Mouse (Mus musculus) inflammation-experienced regulatory T-cells, adult 6 months (primary cell): ENCODE measurements around the gene Tigd4. TPM values are rescaled to one million over a fixed set of nuclear protein-coding genes. Genes with fewer than 3 reads are reported as not detected.
A peak's percentile ranks its signal among the peaks of the same experiment; 100 is the strongest.
"Not testable (repeated sequence)": the region's sequence is repeated elsewhere in the genome, so short reads cannot be mapped to it uniquely, and the experiment has no call there.

Experiments used
- ATAC-seq: one replicate; pipeline ENCODE4 v1.8.0; 2017
- polyA plus RNA-seq, 3 experiments: library from polyadenylated mRNA; unstranded; fragments of 100-300 nt; shearing (Covaris generic); gene quantifications; one replicate each; pipeline ENCODE4 v1.2.1; 2017

The Tigd4 gene
- polyA plus RNA-seq, result not detected

DNA sequence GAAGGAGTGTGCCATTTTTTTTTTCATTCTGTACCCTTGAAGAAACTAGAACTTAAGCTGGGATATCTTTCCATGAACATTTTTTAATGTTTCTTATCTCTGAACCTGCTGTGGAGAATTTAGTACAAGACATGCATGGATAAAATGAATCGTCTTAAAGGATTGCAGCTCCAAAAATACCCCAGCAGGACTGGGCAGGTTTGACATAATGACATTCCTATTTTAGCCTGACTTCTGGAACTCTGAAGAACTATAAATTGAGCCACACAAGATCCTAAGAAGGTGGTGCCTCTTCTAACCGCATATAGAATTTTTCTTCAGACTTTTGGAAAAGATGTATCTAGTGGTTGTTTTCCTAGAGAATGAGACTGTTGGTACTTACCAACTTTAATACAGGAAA, at the start of gene Tigd4:
TSS of gene Tigd4 (plus strand) at position 301 of the 400 bp plus-strand sequence.
- ATAC-seq, result no peak

DNA sequence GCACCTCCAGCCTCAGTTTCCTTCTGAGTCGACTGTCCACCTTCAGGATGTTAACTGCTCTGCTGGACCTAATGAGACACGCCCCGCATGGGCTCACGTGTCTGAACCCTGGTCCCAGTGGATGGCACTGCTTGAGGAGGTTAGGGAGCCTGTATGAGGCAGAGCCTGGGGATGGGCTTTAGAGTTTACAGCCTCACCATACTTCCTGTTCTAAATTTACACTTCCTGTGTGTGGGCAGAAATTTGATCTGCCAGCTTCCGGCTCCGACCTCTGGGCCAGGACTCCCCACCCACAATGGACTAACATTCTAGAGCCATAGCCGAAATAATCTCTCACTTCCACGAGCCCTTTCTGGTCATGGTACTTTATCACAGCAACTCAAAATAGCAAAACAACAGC, 46.2 kb upstream of the Tigd4 start:
- ATAC-seq, result peak; percentile 77

DNA sequence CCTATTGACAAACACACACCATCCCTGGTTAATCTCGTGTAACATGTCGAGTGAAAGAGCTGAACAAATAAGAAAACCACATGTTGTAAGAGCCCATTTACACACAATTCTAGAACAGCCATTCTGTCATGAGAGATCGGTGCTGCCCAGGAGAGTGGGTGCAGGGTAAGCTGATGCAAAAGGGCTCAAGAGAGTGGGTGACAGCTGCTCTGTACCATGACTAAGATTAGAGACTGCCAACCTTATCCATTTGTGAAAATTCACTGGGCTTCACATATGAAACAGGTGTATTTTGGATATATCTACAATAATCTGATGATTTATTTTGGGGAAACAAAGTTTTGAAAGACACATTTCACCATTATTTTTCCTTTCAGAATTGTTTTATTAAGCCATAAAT, 37.6 kb upstream of the Tigd4 start:
- ATAC-seq, result no peak

DNA sequence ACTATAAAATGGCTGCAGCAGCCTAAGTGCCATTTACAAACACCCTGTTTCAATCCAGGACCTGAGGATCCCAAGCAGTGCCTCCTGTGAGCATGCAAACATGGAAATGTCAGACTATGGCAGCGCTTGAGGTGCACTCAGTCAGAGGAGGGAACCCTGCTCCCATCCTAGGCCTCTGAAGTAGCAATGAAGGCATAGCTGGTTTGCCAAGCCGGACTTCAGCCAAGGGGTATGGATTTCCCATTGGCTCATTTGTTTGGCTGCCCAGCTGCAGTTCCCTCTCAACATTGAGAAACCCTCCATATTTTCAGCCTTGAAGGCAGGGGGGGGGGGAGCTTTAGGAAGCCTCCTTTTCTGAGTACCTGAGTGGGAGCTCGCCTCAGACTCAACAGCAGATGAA, 35.1 kb upstream of the Tigd4 start:
- no peak for ATAC-seq

DNA sequence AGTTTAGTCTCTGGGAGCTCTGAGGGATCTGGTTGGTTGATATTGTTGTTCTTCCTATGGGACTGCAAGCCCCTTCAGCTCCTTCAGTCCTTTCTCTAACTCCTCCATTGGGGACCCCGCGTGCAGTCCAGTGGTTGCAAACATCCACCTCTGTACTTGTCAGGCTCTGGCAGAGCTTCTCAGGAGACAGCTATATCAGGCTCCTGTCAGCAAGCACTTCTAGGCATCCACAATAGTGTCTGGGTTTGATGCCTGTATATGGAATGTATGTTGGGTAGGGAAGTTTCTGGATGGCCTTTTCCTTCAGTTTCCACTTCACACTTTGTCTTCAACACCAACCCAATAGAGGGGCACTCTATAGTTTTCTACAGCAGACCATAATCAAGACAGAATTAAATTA, 30.5 kb upstream of the Tigd4 start:
- not testable (repeated sequence) for ATAC-seq

DNA sequence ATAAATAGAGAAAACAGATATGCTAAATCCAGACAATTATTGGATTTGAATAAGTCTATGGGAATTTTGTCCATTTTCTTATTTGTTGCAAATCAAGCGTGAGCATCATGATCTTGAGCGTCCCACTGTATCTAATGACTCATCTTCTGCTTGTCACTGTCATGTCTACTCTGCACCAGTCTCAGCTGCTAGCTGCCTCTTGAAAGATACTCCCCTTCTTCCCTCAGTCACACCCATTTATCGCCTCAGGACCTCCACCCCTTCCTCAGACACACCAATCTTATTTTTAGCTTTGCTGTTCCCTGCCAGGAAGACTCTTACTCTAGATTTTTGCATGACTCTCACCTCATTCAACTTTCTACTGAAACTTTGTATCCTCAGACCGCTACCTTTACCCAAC, 30.0 kb upstream of the Tigd4 start:
- no peak for ATAC-seq

DNA sequence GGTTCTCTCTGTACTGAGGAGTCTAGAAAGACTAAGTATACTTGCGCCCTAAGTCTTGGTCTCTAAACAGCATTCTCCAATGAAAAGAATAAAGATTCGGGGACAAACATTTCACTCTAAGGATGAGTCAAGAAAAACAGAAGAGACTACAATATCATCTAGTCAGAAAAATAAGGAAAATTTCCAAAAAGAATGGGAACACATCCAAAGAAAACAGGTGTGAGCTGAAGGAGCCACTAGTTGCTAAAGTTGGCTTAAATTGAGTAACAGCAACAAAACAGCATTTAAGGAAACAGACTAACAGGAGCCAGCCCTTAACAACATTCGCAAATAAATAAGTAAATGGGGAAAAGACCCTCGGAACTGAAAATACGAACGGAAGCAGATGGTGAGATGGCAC, 24.8 kb upstream of the Tigd4 start:
- ATAC-seq, result no peak

DNA sequence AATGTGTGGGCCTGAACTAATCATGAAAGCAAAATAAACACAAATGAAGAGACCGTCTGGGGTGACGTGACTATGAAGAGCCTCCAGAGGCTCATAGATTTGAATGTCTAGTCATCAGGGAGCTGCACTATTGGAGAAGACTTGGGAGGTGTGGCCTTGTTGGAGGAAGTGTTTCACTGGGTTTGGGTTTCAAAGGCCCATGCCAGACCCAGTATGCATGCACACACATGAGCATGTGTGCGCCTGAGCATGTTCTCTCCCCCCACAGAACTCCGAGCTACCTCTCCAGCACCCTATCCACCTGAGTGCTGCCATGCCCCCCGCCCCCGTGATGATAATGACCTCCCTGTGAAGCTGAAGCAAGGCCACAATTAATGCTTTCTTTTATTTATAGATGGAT, 23.8 kb upstream of the Tigd4 start:
- ATAC-seq, result peak; percentile 83

DNA sequence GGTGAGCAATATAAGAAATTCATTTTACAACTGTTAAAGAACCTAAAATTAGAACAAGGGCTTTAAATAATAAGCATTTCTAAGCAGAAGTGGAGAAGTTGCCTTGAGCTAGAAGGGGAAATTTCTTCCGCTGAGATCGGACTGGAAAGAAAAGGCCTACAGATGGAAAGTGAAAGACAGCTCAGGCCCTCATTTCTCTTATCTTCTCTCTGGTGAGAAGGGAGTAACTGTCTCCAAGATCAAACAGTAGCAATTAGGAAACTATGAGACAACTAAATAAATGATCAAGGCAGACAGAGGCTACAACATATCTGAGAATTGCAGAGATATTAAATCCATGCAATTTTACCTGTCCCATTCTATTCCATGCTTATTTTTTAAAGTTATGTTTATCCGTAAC, 22.9 kb upstream of the Tigd4 start:
- ATAC-seq, result peak; percentile 69

DNA sequence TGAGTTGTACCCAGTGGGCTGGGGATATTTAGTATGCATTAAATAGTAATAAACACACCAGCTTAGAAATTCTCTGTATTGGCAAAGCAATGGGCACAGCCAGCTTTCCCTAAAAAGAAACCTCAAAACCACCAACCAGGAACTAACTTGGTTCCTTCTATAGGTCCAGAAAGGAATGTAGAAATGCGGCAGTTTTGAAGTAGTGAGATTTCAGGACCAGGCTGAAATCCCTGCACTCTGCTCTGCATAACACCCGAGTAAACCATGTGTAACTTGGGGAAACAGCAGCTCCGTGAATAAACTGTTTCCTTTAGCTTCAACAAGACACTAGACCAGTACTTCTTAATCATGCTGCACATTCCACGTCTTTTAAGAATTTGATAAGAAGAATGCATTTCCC, 12.7 kb upstream of the Tigd4 start:
- no peak for ATAC-seq

DNA sequence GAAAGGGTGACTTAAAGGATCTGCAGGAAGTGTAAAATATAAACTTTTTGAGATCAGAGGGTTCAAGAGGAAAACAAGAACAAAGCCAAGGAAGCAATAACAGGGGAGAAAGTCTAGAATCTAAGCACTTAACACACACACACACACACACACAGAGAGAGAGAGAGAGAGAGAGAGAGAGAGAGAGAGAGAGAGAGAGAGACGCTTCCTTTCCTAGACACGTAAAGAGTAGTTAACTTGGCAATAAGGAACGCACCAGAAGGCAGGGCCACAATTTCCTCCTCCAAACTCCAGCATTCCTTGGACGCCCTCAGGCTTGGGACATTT, 11.7 kb upstream of the Tigd4 start:
- ATAC-seq, result no peak

DNA sequence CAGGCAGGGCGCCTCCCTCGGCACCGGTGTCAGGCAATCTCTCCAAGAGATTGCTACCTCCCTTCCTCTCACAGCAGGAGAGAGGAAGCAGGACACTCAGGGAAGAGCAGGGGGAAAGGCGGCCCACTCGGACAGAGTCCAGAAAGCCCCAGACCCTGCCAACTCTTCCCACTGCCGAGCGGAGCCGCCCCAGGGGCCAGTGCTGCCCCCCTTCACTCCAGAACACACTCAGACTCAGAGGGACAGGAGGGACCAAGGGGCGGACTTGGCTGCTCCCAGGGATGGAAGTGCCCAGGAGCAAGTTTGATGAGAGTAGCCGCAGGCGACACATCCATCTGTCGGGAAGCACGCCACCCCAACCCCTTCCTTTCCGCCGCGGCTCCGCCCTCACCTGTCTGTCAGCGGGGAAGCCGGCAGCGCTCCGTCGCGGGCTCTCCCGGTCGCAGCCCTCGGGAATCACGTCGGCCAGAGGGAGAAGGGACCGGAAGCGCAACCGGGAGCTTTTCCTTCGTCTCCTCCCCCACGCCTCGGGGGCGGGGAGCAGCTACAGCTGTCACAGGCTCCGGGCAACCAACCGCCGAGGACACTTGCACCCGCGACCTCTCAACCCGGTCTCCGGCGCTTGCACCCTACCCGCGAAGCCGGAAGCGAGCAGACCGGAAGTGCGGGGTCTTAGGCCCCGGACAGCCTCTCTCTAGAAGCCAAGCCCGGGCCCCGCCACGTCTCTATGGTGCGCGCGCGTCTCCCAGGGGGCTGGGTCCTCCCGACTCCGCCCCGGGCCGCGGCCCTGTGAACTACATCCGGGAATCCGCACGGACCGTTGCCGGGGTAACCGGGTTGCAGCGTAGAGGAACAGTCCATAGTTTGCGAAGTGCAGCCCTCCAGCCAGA, 11.1 kb upstream of the Tigd4 start, which contains the start of gene Arfip1:
TSS of gene Arfip1 (minus strand) at position 603 of the 890 bp plus-strand sequence.
- ATAC-seq, result peak; percentile 91

DNA sequence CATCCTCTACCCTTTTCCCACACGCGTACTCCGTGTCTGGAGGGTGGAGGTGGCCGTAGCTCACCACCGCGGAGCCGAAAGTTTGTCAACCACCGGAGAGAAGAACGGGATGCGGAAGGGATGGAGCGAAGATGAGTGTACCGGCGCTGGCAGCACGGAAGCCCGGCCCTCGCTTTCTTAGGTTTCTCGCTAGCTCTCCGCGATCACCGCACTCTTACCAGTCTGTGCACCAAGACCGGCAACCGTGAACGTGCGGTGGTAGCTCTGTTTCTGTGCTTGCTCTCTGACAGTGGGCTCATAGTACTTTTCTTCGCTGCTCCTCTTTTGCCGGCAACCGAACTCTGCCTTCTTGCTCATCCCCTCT, 10.5 kb upstream of the Tigd4 start:
- ATAC-seq, result peak; percentile 44

DNA sequence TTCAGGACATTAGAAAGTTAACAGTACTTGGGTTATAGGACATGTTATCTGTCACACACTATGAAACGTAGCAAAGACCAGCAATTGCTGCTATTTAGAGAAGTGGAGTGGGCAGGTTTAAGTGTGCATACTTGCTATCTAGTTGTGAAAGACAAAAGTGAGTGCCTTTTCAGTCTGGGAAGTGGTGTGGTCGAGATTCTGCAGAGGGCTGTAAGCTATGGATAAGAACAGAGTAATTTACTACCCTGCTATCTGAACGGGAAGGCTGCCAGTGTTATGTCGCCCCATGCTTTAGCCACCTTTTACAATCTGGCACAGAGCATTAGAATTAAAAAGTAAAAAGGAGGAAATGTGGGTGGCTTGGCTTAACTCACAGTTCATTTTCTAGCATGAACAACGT, 6.6 kb upstream of the Tigd4 start:
- no peak for ATAC-seq

DNA sequence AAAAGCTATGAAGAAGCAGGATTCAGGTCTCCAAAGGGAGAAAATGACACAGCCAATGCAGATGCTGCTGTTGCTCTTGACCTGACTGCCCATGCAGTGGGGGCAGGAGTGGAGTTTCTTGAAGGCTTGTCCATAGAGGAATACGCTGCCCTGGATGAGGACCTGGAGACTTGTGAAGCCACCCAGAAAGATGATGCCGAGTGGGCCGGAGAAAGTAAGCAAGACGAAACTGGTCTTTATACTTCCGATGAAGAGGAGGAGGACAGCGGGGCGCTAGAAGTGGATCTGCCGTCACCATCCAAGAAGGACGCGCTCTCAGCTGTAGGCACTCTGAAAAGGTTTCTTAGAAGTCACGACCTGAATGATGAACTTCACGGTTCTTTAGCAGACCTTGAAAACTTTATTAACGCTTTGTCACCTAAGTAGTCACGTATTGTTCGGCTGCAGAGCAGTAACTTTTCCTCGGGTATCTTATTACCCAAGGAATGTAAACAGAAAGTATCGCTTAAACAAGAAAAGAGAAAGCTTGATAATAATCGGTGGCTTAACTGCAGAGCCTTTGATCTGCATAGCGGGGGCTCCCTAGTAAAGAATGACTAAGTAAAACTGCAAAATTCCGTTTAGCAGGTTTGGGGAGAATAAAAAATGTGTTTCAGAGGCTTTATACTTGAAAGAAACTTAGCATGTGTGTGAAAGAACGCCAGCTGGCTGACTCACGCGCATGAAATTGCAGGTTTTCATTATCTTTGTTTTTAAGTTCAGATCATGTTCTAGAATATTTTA, 1.7 kb downstream of the Tigd4 start:
- ATAC-seq, result peak; percentile 61

DNA sequence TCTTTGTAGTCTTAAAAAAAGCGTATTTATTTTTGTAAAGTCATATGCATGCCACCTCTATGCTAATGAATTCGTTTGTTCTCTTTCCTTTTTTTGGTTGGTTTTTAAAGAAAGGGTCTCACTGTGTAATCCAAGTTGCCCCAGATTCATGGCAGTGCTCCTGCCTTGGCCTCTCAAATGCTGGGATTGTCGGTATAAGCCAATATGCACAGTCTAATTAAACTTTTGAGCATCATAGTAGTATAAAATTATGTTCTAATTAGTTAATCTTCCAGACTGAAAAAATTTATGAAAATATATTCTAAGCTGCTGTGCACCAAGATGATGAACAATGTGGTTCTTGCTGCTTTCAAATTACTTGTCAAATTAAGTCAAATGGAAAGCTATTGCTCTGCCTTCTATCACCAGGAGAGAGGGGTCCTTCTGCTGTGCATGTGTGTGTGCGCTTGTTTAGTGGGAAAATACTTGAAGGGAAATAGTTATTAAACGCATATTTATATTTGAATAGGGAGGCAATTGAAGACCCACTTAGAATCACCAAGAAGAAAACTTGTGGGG, 2.4 kb downstream of the Tigd4 start:
- ATAC-seq, result no peak

DNA sequence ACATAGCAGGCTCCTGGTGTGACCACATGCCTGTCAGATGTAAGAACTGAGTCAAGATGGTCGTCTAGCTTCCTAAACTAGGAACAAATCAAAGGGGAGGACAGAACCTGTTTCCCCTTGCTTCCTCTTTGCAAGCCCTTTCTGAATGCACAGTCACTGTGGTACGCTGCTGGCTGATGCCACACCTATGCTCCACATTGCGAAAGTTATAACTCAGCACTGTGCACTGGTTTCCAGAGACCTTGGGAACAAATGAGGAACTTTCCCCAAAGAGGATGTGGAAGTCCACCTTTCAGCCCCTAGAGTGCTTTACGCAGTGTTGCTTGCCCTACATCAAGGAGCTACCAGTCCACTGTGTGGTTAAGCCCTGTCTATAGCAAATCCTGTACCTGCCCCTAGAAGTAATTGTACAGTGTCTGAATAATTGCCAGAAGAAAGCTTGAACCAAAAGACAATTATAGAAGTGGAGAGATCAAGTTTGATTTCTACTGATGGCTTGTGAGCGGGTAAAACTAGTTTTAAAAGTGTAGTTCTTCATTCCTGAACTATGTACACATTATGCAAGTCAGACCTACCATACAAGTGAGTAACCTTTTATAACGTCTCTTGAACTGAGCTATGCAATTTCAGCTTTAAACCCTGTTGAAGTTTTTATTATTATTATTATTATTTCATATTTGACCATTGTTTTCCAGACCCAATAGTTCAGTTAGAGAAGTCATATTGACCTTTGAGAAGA, 4.8 kb downstream of the Tigd4 start:
- ATAC-seq, result no peak

DNA sequence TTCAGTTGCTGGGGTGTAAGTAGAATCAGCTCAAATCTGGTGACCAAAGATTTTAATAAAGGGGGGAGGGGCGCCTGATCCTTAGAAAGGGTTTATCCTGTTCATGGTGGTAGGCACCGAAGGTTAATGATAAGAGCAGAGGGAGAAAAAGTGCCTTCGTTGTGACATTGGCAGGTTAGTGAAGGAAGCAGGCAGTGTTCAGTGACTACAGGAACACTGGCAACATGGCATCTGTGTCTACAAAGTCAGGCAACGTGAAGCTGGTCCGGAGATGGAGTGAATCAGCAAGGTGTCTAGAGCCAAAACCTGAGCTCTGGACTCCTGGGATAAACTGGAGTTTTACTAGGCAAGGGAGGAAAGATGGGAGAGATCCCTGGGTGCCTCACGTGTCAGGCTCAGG, 5.4 kb downstream of the Tigd4 start:
- no peak for ATAC-seq

DNA sequence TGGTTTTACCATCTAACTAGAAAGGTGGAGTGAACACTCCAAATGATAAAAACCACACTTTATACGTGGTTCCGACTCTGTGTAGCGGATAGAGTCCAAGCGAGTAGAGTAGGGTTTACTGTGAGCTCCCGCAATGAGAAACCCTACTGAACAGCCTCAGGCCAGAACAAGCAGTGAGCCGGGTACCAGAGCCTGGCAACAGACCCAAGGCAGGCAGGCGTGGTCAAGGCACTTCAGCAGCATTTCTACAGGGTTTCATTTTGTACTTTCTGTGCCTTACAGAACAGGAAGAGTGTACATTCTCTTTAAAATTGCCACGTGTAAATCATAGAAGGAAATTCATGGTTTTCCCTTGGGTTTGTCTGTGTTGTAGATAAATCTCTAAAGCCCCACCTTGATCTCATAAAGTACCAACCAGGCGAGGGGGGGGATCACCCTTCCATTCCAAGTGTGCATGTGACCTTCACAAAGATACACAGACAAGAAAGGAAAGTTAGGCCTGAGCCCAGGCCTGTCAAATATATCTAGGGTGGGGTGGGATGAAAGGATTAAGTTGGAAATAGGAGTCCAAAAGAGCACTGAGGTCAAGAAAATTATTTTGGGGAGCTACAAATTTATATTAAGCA, 8.6 kb downstream of the Tigd4 start:
- no peak for ATAC-seq

DNA sequence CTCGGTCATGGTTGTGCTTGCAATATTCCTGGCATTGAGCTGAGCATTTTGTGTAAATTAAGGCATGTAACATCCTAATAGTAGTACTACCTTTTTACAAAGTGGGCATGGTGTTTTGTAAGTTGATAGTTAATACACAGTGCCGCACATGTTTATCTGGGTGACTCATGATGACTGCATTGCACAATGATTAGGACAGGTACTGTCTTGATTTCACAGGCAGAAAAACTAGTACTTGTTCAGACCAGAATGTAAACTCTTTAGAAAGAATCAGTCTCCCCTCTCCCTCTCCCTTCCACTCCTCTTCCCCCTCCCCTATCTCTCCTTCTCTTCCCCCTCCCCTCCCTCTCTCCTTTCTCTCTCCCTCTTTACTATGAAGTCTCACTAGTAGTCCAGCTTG, 9.4 kb downstream of the Tigd4 start:
- no peak for ATAC-seq

DNA sequence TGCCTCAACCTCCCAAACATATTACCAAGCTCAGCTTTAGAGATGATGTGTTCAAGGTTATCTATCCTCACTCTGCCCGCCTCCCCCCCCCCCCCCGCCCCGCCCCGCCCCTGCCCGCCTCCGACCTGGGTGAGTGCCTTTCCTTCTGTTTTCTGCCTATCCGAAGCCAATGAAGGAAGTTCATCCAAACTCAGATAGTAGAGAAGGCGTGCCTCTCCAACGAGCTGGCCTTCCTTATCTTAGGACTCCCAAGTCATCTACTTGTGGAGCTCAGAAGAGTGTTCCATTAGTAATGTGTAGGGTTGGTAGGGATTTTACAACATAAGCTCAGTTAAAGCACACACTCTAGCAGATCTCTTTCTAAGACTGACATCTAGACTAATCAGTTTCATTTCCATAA, 9.8 kb downstream of the Tigd4 start:
- ATAC-seq, result no peak

DNA sequence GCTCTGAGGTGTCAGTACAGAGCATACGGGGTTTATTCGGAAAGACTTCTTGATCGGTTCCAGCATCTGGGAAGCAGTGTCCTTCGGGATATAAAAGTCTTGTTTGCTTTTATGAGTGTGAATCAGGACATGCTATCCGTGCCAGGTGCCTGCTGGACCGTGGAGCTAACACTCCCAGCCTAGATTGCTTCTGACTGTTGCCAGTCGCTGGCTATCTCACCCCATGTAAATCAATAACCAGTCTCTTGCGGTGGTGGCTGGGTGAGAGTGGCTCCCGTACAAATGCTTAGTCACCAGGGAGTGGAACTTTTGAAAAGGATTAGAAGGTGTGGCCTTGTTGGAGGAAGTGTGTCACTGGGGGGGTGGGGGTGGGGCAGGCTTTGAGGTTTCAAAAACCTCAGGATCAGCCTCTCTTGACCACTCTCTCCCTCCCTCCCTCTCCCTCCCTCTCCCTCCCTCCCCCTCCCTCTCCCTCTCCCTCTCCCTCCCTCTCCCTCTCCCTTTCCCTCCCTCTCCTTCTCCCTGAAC, 16.9 kb downstream of the Tigd4 start:
- no peak for ATAC-seq
